Mouse (Mus musculus) E14TG2a.4 (cell line): ENCODE measurements around the gene Limd1.

Source experiments
- CTCF ChIP-seq: conservative IDR thresholded peaks from 2 replicates; pipeline ENCODE4 v1.5.1; 2014; ENCODE audit warnings: low read length
- NANOG ChIP-seq: IDR thresholded peaks from 2 replicates; pipeline ENCODE4 v1.6.1; 2014; ENCODE audit warnings: borderline replicate concordance, low read length, mixed read lengths
- POU5F1 ChIP-seq: IDR thresholded peaks from 2 replicates; pipeline ENCODE4 v1.6.1; 2014; ENCODE audit warnings: low read length, borderline replicate concordance

DNA sequence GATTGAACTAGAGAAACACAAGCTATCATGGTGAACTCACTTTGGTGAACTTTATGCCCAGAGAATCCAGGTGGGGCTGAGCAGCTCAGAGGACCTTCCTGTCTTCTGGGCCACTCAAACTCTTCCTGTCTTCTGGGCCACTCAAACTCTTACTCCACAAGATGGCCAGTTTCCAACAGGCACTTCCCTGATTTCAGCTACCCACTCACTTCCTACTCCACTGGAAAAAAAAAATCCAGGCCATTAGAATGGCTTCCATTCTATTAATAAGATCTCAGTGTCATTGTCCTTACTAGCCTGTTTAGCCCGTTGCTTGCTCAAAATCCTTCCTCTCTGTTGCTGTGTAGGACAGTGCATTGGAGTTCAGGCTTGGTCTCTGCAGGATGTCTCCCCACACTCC, 2.9 kb upstream of the Limd1 start:
- TF ChIP-seq CTCF (no peak), NANOG (no peak), POU5F1 (no peak)
